Mouse (Mus musculus) liver, postnatal 0 days (tissue): ENCODE measurements around the gene St6gal1.

Source experiments
- CTCF ChIP-seq: sonication (generic); IDR thresholded peaks from 2 replicates; pipeline ENCODE4 v1.5.1; 2016; ENCODE audit warnings: antibody characterized with exemption, low read depth
- EP300 ChIP-seq: IDR thresholded peaks from 2 replicates; pipeline ENCODE4 v1.6.1; 2016; ENCODE audit warnings: antibody characterized with exemption, low read depth, mild to moderate bottlenecking

GRCm38 (mm10) chr16:23308012-23308554 lies 83.5 kb downstream of the St6gal1 start:
- no peak for TF ChIP-seq CTCF
- no peak for TF ChIP-seq EP300
